Mouse (Mus musculus) neural tube, embryonic 11.5 days (tissue): ENCODE results near the gene Heg1. TPM values are rescaled to one million over a fixed set of nuclear protein-coding genes. Genes with fewer than 3 reads are reported as not detected.

ENCODE experiments used
- ATAC-seq: fragments of 200-750 bp; cut with Nextera tagmentation; 2 replicates; pipeline ENCODE4 v1.8.0; 2017; ENCODE audit warnings: moderate number of reproducible peaks, mild to moderate bottlenecking, moderate TSS enrichment, moderate library complexity; ENCODE audit not compliant: insufficient read depth, low FRiP score, low TSS enrichment
- DNase-seq: peaks from one replicate; pipeline ENCODE4 v3.0.0-alpha.2; 2015; ENCODE audit warnings: low spot score
- H3K27ac ChIP-seq: fragments of 300-500 bp; sonication (generic); 2 replicates; pipeline ENCODE4 v1.5.1; 2014; ENCODE audit warnings: low read depth, mild to moderate bottlenecking, low read length
- H3K27me3 ChIP-seq: fragments of 300-500 bp; sonication (generic); 2 replicates; pipeline ENCODE4 v1.6.1; 2014; ENCODE audit warnings: mild to moderate bottlenecking, low read length, mixed read lengths; ENCODE audit not compliant: control insufficient read depth, insufficient read depth
- H3K36me3 ChIP-seq: fragments of 300-500 bp; sonication (generic); 2 replicates; pipeline ENCODE4 v1.6.1; 2014; ENCODE audit warnings: mild to moderate bottlenecking, low read length, moderate library complexity, mixed read lengths; ENCODE audit not compliant: control insufficient read depth, insufficient read depth
- H3K4me1 ChIP-seq: fragments of 300-500 bp; sonication (generic); 2 replicates; pipeline ENCODE4 v1.6.1; 2014; ENCODE audit warnings: low read length, mixed read lengths; ENCODE audit not compliant: control insufficient read depth, insufficient read depth
- H3K4me2 ChIP-seq: fragments of 300-500 bp; sonication (generic); 2 replicates; pipeline ENCODE4 v1.6.1; 2014; ENCODE audit warnings: low read depth, mild to moderate bottlenecking, moderate library complexity
- H3K4me3 ChIP-seq: fragments of 300-500 bp; sonication (generic); 2 replicates; pipeline ENCODE4 v1.5.1; 2014; ENCODE audit warnings: low read depth, low read length
- H3K9ac ChIP-seq: fragments of 300-500 bp; sonication (generic); 2 replicates; pipeline ENCODE4 v1.6.1; 2014; ENCODE audit warnings: mild to moderate bottlenecking, low read length
- H3K9me3 ChIP-seq: fragments of 300-500 bp; sonication (generic); 2 replicates; pipeline ENCODE4 v1.6.1; 2016; ENCODE audit warnings: low read length; ENCODE audit not compliant: control insufficient read depth
- WGBS: fragments of 180-500 bp; shearing (Covaris S2); extraction: QIAGEN DNeasy Blood & Tissue Kit; methylation state at CpG from one replicate; pipeline ENCODE4 v1.1.7; 2014; 5-methylcytosine and 5-hydroxymethylcytosine counted together
- polyA plus RNA-seq: library from polyadenylated mRNA; unstranded; fragments of >200 nt; fragmentation: Nextera tagmentation; extraction: Ambion mirVana; gene quantifications from 2 replicates; pipeline ENCODE4 v1.2.1, GENCODE M21; 2014

Gene Heg1
- polyA plus RNA-seq, 1 experiment from 2014 or later, result 21.9 TPM

DNA sequence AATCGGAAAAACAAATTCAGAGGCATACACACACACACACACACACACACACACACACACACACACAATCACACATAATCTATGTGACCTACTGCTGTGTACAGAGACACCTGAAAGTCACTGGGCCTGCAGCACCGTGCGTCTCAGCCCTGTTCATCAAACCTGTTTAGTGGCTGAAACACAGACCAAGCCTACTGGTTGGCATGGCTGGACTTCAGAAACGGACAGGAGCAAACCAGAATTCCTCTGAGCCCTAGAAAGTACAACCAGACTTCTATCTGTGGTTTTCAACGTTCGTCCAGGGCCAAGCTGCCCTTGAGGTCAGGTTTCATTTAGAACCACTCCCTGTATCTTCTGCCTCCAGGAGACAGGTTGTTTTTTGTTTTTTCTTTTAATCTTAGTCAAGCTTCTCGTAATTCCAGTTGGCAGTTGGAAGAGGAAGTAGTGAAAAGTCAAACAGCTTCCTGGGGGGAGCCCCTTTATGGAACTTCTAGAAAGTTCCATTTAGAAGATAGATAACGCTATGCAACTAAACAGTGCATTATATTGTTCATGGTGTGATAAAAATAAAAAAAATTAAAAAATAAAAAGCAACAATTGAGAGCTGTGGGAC is 101.0 kb downstream of the Heg1 start:
- ATAC-seq (no peak), DNase-seq (no peak)
- Histone ChIP-seq H3K36me3 (no peaks in the 10 kb centered on the region), H3K9me3 (no peaks in the 10 kb centered on the region), H3K4me3 (no peak overlapping the region), H3K27ac (no peak overlapping the region), H3K27me3 (no peaks in the 10 kb centered on the region), H3K9ac (no peak overlapping the region), H3K4me1 (no peaks in the 10 kb centered on the region), H3K4me2 (no peak overlapping the region)
- 79% methylated on average over 8 of the region's 8 CpGs for whole genome bisulfite sequencing

DNA sequence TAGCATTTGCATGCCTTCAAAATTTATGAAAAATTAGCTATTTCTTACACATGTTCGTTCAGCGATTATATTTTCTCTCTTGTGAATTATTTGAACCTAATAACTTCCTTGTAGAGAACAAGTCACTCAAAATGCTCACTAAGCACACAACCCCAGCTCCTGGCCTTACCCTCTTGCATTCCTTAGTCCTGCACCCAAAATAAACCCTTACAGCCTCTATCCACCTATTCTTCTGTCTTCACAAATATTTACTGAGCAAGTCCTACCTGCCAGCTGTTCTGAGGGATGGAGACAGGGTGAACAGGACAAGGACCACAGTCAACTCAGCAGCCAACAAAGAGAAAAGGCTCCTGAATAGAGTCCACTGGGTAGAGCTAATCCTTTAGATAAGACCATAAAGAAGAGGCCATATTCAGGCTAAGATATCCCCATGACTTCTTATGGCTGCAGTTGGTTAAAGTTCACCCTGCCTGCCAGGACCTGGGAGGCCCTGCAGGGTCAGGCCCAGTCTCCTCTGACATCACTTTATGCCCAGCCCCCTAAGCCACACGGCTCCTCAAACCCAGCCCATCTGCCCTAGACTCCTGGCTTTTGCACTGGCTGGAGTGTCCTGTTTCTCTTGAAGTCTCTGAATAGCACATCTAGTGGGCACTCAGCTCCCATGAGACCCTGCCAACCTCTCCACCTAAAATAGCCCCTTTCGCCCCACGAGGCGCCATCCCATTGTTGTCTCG is 102.7 kb downstream of the Heg1 start:
- Histone ChIP-seq H3K27me3 (no peaks in the 10 kb centered on the region), H3K4me1 (no peaks in the 10 kb centered on the region), H3K9me3 (no peaks in the 10 kb centered on the region), H3K4me2 (no peak overlapping the region), H3K36me3 (no peaks in the 10 kb centered on the region), H3K9ac (no peak overlapping the region), H3K4me3 (no peak overlapping the region), H3K27ac (no peak overlapping the region)
- DNase-seq (no peak), ATAC-seq (no peak)
- 77% methylated on average over 7 of the region's 7 CpGs for WGBS

DNA sequence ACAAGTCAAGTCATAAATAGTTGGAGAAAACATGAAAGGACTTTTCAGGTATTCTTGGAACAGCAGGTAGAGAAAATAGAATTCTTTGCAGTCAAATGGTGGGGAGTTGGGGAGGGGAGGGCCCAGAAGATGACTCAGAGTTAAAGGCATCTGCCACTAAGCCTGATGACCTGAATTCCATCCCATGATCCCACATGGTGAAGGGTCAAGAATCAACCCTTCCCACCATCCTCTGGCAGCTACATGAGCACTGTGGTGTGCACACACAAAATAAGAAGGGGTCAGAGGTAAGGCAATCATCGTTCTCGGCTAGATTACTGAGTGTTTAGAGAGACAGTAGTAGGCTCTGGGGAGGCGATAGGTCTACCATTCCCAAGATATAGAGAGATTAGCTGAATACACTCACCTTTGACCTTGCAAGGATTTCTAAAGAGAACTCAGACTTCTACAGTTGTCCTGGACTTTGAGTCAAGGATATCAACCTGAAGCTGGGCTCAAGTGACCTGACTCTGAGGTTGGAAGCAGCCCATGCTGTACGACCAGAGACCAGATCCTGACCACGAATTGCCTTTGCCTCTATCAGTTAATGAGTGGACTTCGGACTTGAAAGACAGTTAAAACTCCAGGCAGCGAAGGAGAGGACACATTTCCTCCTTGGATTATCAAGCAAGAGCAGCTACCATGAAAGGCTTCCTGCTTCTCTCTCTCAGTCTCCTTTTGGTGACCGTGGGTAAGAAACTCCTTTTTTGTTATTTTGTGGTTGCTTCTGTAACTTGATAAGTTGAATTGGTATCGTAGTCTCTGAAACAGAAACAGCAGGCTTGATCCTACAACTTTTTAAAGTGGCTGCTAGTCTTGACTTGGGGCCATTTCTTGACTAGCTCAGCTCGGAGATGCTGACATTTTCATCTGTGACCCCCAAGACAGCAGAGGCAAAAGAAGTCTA is 109.9 kb downstream of the Heg1 start, which contains the start of gene Muc13:
Gene Muc13 (plus strand): TSS at position 192 of the 946 bp plus-strand sequence.
- Histone ChIP-seq H3K27me3 (no peaks in the 10 kb centered on the region), H3K4me1 (no peaks in the 10 kb centered on the region), H3K4me2 (no peak within 1 kb of the TSS), H3K36me3 (no peaks in the 10 kb centered on the region), H3K9ac (no peak within 1 kb of the TSS), H3K27ac (no peak within 1 kb of the TSS), H3K4me3 (no peak within 1 kb of the TSS), H3K9me3 (no peaks in the 10 kb centered on the region)
- no peak for DNase-seq
- WGBS, result 90% methylated on average over 10 of the region's 10 CpGs
- no peak for ATAC-seq

DNA sequence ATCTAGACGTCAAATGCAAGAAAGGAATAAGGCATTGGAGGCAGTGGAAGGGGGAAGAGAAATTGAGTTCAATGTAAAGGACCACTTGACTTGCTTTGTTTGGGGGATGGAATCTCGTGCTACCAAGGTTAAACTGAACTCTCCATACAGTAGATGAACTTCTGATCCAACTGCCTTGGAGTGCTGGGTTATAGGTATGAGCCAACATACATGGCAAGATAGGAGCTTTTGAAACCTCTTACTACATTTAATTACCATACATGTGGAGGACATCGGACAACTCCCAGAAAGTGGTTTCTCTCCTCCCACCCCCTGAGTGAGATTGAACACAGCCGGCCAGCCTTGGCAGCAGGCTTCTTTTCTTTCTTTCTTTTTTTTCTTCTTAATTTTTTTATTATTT is 110.9 kb downstream of the Heg1 start:
- WGBS, result 87% methylated on average over 4 of the region's 4 CpGs
- no peaks in the 10 kb centered on the region for H3K4me1 ChIP-seq
- no peaks in the 10 kb centered on the region for H3K9me3 ChIP-seq
- no peak overlapping the region for H3K4me2 ChIP-seq
- no peaks in the 10 kb centered on the region for H3K36me3 ChIP-seq
- no peak overlapping the region for H3K27ac ChIP-seq
- no peak for DNase-seq
- H3K27me3 ChIP-seq, result no peaks in the 10 kb centered on the region
- no peak for ATAC-seq
- no peak overlapping the region for H3K4me3 ChIP-seq
- no peak overlapping the region for H3K9ac ChIP-seq

DNA sequence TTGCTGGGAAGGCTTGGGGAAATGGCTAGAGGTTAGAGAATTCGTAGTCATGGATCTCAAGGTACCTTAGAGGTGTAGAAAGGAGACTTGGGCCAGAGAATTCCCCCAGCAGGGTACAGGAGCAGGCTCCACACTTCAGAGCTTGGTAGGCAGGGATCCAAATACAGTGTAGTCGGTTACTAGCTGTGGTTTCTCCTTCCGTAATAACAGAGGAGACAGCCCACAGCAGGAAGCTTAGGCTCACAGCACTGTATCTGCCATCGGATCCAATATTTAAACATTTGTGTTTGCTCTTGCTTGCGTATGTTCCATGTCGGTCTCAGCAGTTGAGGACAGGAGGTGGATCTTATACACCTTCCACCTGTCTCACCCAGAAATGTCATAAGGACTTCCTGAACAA is 111.7 kb downstream of the Heg1 start:
- Histone ChIP-seq H3K4me3 (no peak overlapping the region), H3K9ac (no peak overlapping the region), H3K9me3 (no peaks in the 10 kb centered on the region), H3K4me2 (no peak overlapping the region), H3K27me3 (no peaks in the 10 kb centered on the region), H3K36me3 (no peaks in the 10 kb centered on the region), H3K27ac (no peak overlapping the region), H3K4me1 (no peaks in the 10 kb centered on the region)
- 88% methylated on average over 6 of the region's 6 CpGs for WGBS
- no peak for ATAC-seq
- no peak for DNase-seq

DNA sequence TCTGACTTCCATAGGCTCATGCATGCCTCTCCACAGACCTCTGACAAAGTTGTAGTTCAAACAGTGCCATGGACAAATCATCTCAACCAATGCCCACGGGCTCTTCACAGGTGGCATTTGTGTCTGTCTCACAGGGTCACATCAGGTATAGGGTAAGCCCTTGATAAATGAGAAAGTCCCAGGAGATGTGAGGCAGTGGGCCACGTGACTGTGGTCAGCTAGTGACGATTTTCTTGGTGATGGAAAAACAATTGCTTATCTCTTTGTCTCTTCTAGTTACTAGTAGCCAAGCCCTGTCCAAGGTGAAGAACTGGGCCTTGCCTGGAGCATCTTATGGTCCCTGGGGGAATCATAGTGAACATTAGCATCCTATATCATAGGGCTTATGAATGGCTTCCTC is 112.6 kb downstream of the Heg1 start:
- no peak overlapping the region for H3K27ac ChIP-seq
- 87% methylated on average over 3 of the region's 3 CpGs for WGBS
- DNase-seq (no peak), ATAC-seq (no peak)
- H3K4me3 ChIP-seq, result no peak overlapping the region
- no peaks in the 10 kb centered on the region for H3K36me3 ChIP-seq
- H3K9me3 ChIP-seq, result no peaks in the 10 kb centered on the region
- H3K4me1 ChIP-seq, result no peaks in the 10 kb centered on the region
- H3K27me3 ChIP-seq, result no peaks in the 10 kb centered on the region
- H3K9ac ChIP-seq, result no peak overlapping the region
- H3K4me2 ChIP-seq, result no peak overlapping the region

DNA sequence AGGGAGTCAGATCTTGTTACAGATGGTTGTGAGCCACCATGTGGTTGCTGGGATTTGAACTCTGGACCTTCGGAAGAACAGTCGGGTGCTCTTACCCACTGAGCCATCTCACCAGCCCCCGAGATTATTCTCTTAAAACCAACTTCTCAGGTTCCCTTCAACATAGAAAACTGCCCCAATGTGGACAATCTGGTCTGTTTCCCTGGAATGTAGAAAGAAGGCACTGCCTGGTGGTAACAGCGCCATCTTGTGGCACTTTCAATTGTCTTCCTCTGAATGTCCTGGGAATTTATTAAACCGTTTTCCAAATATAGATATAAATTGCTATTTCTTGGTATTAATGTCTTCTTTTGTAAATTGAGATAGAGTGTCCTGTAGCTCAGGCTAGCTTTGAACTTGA is 113.7 kb downstream of the Heg1 start:
- Histone ChIP-seq H3K4me2 (no peak overlapping the region), H3K27me3 (no peaks in the 10 kb centered on the region), H3K4me1 (no peaks in the 10 kb centered on the region), H3K9me3 (no peaks in the 10 kb centered on the region), H3K9ac (no peak overlapping the region), H3K36me3 (no peaks in the 10 kb centered on the region), H3K4me3 (no peak overlapping the region), H3K27ac (no peak overlapping the region)
- 63% methylated on average over 5 of the region's 5 CpGs for WGBS
- ATAC-seq (no peak), DNase-seq (peak; percentile 51)

DNA sequence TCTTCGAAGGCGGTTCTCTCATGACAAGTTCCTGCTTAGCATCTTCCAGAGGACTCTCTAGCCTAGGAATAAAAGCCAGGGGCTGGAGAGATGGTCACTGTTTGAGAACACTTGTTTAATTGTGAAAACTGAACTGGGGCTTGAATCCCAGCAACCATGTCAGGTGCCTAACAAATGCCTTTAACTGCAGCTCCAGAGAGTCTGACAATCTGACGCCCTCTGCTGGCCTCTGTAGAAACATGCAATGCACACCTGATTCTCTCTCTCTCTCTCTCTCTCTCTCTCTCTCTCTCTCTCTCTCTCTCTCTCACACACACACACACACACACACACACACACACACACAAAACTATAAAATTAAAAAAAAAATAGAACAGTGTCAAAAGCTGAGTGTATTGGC is 125.8 kb downstream of the Heg1 start:
- WGBS, result 67% methylated on average over 3 of the region's 3 CpGs
- DNase-seq, result no peak
- Histone ChIP-seq H3K4me1 (no peaks in the 10 kb centered on the region), H3K27ac (no peak overlapping the region), H3K9ac (no peak overlapping the region), H3K4me2 (no peak overlapping the region), H3K36me3 (no peaks in the 10 kb centered on the region), H3K9me3 (no peaks in the 10 kb centered on the region), H3K4me3 (no peak overlapping the region), H3K27me3 (no peaks in the 10 kb centered on the region)
- no peak for ATAC-seq
